Mouse (Mus musculus): ENCODE results near the gene Gm9821. TPM values are rescaled to one million over a fixed set of nuclear protein-coding genes. Genes with fewer than 3 reads are reported as not detected.

The Gm9821 gene
- polyA plus RNA-seq, 1 experiment from 2014 or later, result 0.59 TPM

DNA sequence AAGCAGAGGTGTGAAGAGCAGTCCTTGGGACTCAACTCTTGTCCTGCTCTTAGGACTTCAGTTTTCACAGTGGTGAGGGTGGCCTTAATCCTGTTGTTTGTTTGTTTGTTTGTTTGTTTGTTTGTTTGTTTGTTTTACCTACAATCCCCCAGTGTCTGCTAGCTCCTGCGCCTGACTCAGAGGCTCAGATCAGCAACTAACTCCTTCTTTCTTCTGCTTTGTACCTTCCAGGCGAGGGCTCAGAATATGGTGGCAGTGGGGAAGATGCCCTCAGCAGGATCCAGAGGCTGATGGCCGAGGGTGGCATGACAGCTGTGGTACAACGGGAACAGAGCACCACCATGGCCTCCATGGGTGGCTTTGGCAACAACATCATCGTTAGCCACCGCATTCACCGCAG is 28.4 kb upstream of the Gm9821 start:
- H3K27me3 ChIP-seq, result peaks cover 25% of the 10 kb centered on the region
- peaks cover 74% of the 10 kb centered on the region for H3K36me3 ChIP-seq
- no peak for ATAC-seq (ENCODE audit: insufficient number of reproducible peaks, insufficient read depth, low FRiP score, low TSS enrichment, low read depth)
- no peak overlapping the region for H3K27ac ChIP-seq
- H3K4me1 ChIP-seq (replicated peaks), result peaks cover 11% of the 10 kb centered on the region
- no peak overlapping the region for H3K4me3 ChIP-seq (replicated peaks)
- no peak overlapping the region for H3K9ac ChIP-seq (replicated peaks)
- no peak overlapping the region for H3K4me2 ChIP-seq
- 89% methylated on average over 7 of the region's 7 CpGs for WGBS
- no peaks in the 10 kb centered on the region for H3K9me3 ChIP-seq

GRCm38 (mm10) chr2:91920130-91920529 is 25.4 kb upstream of the Gm9821 start:
- H3K4me3 ChIP-seq (replicated peaks), result no peak overlapping the region
- no peak overlapping the region for H3K4me2 ChIP-seq
- H3K9ac ChIP-seq (replicated peaks), result no peak overlapping the region
- no peak for ATAC-seq (ENCODE audit: insufficient number of reproducible peaks, insufficient read depth, low FRiP score, low TSS enrichment, low read depth)
- WGBS, result 69% methylated on average over 4 of the region's 4 CpGs
- no peak overlapping the region for H3K27ac ChIP-seq
- peaks cover 56% of the 10 kb centered on the region for H3K27me3 ChIP-seq
- H3K36me3 ChIP-seq, result peaks cover 44% of the 10 kb centered on the region
- no peaks in the 10 kb centered on the region for H3K9me3 ChIP-seq
- H3K4me1 ChIP-seq (replicated peaks), result peaks cover 29% of the 10 kb centered on the region

GRCm38 (mm10) chr2:91921181-91921789 is 24.2 kb upstream of the Gm9821 start:
- H3K4me1 ChIP-seq (replicated peaks), result peaks cover 29% of the 10 kb centered on the region
- peak overlapping the region; percentile 93 for H3K4me2 ChIP-seq
- peaks cover 62% of the 10 kb centered on the region for H3K27me3 ChIP-seq
- no peak overlapping the region for H3K27ac ChIP-seq
- WGBS, result 4% methylated on average over 31 of the region's 31 CpGs
- H3K36me3 ChIP-seq, result peaks cover 32% of the 10 kb centered on the region
- ATAC-seq (ENCODE audit: insufficient number of reproducible peaks, insufficient read depth, low FRiP score, low TSS enrichment, low read depth), result no peak
- no peak overlapping the region for H3K9ac ChIP-seq (replicated peaks)
- H3K4me3 ChIP-seq (replicated peaks), result peak overlapping the region; percentile 60
- no peaks in the 10 kb centered on the region for H3K9me3 ChIP-seq

DNA sequence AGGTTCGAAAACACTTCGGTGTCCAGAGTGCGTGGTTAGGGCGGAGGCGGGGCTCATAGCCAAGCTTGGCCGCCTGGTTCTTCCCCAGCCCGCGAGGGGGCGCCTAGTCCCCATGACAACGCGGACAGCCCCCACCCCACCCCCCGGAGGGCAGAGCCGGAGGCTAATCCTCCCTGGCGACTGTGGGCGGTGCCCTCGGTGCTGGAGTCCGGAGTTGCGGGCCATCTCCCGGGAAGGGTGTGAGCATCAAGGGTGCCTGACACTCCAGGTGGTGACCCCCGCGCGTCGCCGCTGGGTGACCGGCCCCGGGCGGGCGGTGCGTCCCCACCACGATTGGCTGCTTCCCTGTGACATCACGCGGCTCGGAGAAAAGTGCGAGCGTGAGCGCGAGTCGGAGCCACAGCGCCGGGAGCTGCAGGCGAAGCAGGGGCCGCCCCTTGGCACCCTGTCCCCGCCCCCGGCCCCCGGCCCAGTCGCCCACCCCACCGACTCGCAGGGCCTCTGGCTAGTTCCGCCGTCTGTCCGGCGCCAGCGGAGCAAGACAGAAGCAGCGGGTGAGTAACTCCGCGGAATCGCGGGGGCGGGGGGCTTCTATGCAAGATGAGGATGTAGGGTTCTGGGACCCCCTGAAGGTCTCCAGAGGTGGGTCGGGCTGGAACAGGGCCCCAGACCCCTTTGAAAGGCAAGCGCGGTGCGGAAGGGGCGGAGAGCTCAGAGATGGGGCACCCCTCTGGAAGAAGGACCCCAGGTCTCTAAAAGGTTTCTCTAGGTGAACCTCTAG is 23.5 kb upstream of the Gm9821 start:
- Histone ChIP-seq H3K4me1 (replicated peaks) (peaks cover 29% of the 10 kb centered on the region), H3K4me3 (replicated peaks) (peak overlapping the region; percentile 60), H3K36me3 (peaks cover 25% of the 10 kb centered on the region), H3K9ac (replicated peaks) (peak overlapping the region; percentile 42; the same call in 1 of the 2 replicates), H3K27ac (no peak overlapping the region), H3K4me2 (peak overlapping the region; percentile 93), H3K9me3 (no peaks in the 10 kb centered on the region), H3K27me3 (peaks cover 62% of the 10 kb centered on the region)
- WGBS, result under 1% methylated on average over 64 of the region's 64 CpGs
- peak; percentile 27; the same call in 1 of the 2 replicates for ATAC-seq (ENCODE audit: insufficient number of reproducible peaks, insufficient read depth, low FRiP score, low TSS enrichment, low read depth)

DNA sequence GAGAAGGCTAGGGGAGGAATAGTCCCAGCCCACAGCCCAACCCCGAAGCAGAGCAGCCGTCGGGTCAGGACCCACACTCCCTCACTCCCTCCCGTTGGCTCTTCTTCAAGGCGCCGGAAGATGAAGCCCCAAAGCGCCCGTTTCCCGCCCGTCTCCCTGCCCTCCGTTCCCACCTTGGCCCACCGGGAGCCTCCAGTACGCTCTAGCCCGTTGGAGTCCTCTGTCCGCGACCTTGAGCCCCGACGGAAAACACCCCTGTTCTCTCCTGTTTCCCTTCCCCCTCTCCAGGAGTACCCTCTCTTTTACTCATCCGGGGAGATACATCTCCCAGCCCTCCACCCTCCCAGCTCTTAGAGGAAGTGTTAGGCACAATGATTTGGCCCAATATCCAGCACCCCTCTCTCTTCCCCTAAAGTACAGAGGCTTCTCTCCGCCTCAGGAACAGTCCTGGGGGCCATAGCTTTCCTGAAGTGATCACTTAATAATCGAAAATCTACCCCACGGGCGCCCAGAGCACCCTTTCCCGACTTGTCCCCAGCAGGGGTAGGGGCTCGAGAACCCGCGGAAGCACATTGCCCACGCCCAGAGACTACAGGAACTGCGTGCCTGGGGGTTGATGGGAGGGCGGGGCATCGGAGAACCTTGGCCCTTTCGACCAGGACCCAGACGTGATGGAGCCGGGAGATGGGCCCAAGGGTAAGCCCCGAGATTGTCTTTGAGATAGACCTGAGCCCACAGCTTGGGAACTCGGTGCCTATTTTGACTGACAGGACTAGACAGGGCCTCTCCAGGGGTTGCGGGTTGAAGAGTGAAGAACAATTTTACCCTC is 22.7 kb upstream of the Gm9821 start:
- Histone ChIP-seq H3K27ac (no peak overlapping the region), H3K27me3 (peaks cover 62% of the 10 kb centered on the region), H3K4me1 (replicated peaks) (peaks cover 30% of the 10 kb centered on the region), H3K4me3 (replicated peaks) (peak overlapping the region; percentile 60), H3K4me2 (peak overlapping the region; percentile 93), H3K9ac (replicated peaks) (peak overlapping the region; percentile 42; the same call in 1 of the 2 replicates), H3K9me3 (no peaks in the 10 kb centered on the region), H3K36me3 (peaks cover 17% of the 10 kb centered on the region)
- ATAC-seq (ENCODE audit: insufficient number of reproducible peaks, insufficient read depth, low FRiP score, low TSS enrichment, low read depth), result no peak
- WGBS, result 2% methylated on average over 37 of the region's 37 CpGs

DNA sequence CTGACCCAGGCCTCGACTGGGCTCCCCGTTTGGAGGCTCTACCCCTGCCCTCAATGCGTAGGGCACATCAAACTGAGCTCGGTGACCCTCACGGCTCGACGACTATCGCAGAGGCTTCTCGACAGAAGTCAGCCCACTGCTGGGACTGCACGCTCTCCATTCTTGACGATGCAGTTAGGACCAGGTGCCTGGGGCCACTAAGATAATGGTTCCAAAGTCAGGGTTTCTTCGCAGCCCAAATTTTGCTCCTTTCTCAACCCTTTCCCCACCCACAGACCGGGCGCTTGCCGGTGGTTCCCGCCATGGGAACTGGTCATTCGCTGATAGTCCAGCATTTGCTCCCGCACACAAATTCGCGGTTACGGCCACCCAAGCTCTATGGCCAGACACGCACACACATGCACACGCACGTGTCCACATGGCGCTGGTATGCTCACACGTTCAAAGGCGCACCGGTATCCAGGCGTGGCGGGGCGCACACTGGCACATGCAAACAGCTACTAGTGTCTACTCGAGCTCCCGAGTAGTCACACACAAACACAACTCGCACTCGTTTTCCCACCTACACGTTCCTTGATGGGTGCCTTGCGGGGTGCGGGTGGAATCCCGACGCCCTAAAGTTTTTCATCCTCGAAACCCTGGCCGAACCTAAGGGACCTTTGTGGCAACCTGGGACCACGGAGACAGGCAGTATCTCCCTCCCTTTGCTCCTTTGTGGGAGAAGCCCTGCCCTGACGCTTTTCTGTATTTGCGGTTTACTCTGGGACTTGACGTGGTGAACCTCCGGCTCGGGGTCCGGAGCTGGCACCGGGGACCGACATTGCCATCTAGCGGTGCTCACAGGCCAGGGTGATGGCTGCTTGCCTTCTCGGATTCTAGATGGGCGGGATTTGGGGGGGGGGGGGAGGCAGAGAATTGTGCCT is 21.8 kb upstream of the Gm9821 start:
- Histone ChIP-seq H3K9me3 (no peaks in the 10 kb centered on the region), H3K4me3 (replicated peaks) (peak overlapping the region; percentile 60), H3K4me2 (peak overlapping the region; percentile 93), H3K36me3 (peaks cover 15% of the 10 kb centered on the region), H3K9ac (replicated peaks) (0 out of 2 replicates have a peak overlapping the region, but pooled peaks have one; percentile 47), H3K27ac (no peak overlapping the region), H3K27me3 (peaks cover 62% of the 10 kb centered on the region), H3K4me1 (replicated peaks) (peaks cover 39% of the 10 kb centered on the region)
- WGBS, result 5% methylated on average over 54 of the region's 54 CpGs
- no peak for ATAC-seq (ENCODE audit: insufficient number of reproducible peaks, insufficient read depth, low FRiP score, low TSS enrichment, low read depth)

GRCm38 (mm10) chr2:91924726-91925125 is 20.8 kb upstream of the Gm9821 start:
- no peak for ATAC-seq (ENCODE audit: insufficient number of reproducible peaks, insufficient read depth, low FRiP score, low TSS enrichment, low read depth)
- Histone ChIP-seq H3K4me2 (no peak overlapping the region), H3K27me3 (peaks cover 60% of the 10 kb centered on the region), H3K4me1 (replicated peaks) (peaks cover 49% of the 10 kb centered on the region), H3K27ac (no peak overlapping the region), H3K9me3 (no peaks in the 10 kb centered on the region), H3K36me3 (peaks cover 16% of the 10 kb centered on the region), H3K4me3 (replicated peaks) (no peak overlapping the region), H3K9ac (replicated peaks) (no peak overlapping the region)
- WGBS, result 54% methylated on average over 1 of the region's 1 CpGs

- H3K27me3 ChIP-seq, result peaks cover 53% of the 10 kb centered on the region
- H3K36me3 ChIP-seq, result peaks cover 18% of the 10 kb centered on the region
- ATAC-seq (ENCODE audit: insufficient number of reproducible peaks, insufficient read depth, low FRiP score, low TSS enrichment, low read depth), result no peak
- no peak overlapping the region for H3K4me2 ChIP-seq
- H3K4me1 ChIP-seq (replicated peaks), result peaks cover 51% of the 10 kb centered on the region
- H3K27ac ChIP-seq, result no peak overlapping the region
- H3K9me3 ChIP-seq, result no peaks in the 10 kb centered on the region
- no peak overlapping the region for H3K9ac ChIP-seq (replicated peaks)
- 88% methylated on average over 15 of the region's 15 CpGs for WGBS
- H3K4me3 ChIP-seq (replicated peaks), result no peak overlapping the region
Measured at GRCm38 (mm10) chr2:91925442-91925841, 20.1 kb upstream of the Gm9821 start.

DNA sequence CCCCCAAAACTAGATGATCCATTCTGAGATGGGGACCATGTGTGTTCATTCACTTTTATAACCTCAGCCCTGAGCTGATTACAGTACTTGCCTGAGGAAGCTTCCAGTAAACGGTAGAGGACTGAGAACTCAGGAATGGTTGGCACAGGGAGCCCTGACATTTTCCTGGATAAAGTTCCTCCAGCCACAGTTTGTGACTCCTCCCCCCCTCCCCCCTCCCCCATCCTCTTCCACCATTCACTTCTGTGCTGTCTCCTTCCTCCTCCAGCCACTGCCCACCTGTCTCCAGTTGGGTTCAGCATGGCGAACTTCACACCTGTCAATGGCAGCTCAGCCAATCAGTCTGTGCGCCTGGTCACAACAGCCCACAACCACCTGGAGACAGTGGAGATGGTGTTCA is 18.6 kb upstream of the Gm9821 start, which contains the start of gene Chrm4:
Chrm4 (plus strand) TSS at position 301 of the 400 bp plus-strand sequence.
- H3K4me3 ChIP-seq (replicated peaks), result no peak within 1 kb of the TSS
- H3K36me3 ChIP-seq, result peaks cover 18% of the 10 kb centered on the region
- 81% methylated on average over 3 of the region's 3 CpGs for WGBS
- H3K9me3 ChIP-seq, result no peaks in the 10 kb centered on the region
- peaks cover 38% of the 10 kb centered on the region for H3K27me3 ChIP-seq
- H3K4me2 ChIP-seq, result peak within 1 kb of the TSS; percentile 28; the same call in 1 of the 2 replicates
- no peak within 1 kb of the TSS for H3K27ac ChIP-seq
- no peak for ATAC-seq (ENCODE audit: insufficient number of reproducible peaks, insufficient read depth, low FRiP score, low TSS enrichment, low read depth)
- no peak within 1 kb of the TSS for H3K9ac ChIP-seq (replicated peaks)
- peaks cover 42% of the 10 kb centered on the region for H3K4me1 ChIP-seq (replicated peaks)

DNA sequence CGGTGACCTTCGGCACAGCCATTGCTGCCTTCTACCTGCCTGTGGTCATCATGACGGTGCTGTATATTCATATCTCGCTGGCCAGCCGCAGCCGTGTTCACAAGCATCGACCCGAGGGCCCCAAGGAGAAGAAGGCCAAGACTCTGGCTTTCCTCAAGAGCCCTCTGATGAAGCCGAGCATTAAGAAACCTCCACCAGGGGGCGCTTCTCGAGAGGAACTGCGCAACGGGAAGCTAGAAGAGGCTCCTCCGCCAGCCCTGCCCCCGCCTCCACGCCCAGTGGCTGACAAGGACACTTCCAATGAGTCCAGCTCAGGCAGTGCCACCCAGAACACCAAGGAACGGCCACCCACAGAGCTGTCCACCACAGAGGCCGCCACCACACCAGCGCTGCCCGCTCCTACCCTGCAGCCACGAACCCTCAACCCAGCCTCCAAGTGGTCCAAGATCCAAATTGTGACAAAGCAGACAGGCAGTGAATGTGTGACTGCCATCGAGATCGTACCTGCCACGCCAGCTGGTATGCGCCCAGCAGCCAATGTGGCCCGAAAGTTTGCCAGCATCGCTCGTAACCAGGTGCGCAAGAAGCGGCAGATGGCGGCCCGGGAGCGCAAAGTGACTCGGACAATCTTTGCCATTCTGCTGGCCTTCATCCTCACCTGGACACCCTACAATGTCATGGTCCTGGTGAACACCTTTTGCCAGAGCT is 17.5 kb upstream of the Gm9821 start:
- no peak overlapping the region for H3K9ac ChIP-seq (replicated peaks)
- H3K4me2 ChIP-seq, result peak overlapping the region; percentile 28; the same call in 1 of the 2 replicates
- H3K4me1 ChIP-seq (replicated peaks), result peaks cover 40% of the 10 kb centered on the region
- no peak overlapping the region for H3K27ac ChIP-seq
- 40% methylated on average over 34 of the region's 34 CpGs for WGBS
- H3K27me3 ChIP-seq, result peaks cover 28% of the 10 kb centered on the region
- no peak for ATAC-seq (ENCODE audit: insufficient number of reproducible peaks, insufficient read depth, low FRiP score, low TSS enrichment, low read depth)
- H3K36me3 ChIP-seq, result peaks cover 18% of the 10 kb centered on the region
- H3K4me3 ChIP-seq (replicated peaks), result no peak overlapping the region
- H3K9me3 ChIP-seq, result no peaks in the 10 kb centered on the region

All from limb, embryonic 12.5 days (tissue).